9 mouse cellular contexts compared by ENCODE assay signal in genomic region chr19:43487429-43487828, GRCm38 (mm10). TPM values are rescaled to one million over a fixed set of nuclear protein-coding genes. Genes with fewer than 3 reads are reported as not detected.
DNase-seq lines count a peak whose midpoint lies in the region; TF ChIP-seq lines count a peak whose summit lies in the region.
"Had no signal": no experiment of that assay in that cellular context is flagged by ENCODE, and none has a peak within 500 bp of the region (broad histone marks: within the 10 kb centered on the region; RNA-seq: fewer than 3 reads in every experiment).

No protein-coding gene starts in this region.

- intact Hi-C loops in heart, postnatal 10 days (cut with DNase I) = no loop called here
- intact Hi-C loops in gastrocnemius, postnatal 14 days (cut with DNase I; ENCODE audit: low total_unique reads) = no loop called here

- no peaks in the 10 kb centered on the region for H3K36me3 ChIP-seq in thymus, adult 2 months (ENCODE audit: control insufficient read depth, insufficient read depth, low read length)

- DNase-seq in heart, postnatal 10 days = peak; percentile 55 to 69
- no peak for DNase-seq in heart, adult 11 months
- peak; percentile 32 for DNase-seq in thymus, adult 2 months
- DNase-seq in thymus, adult 18-20 months = no peak
- DNase-seq in embryo, embryonic 11.5 days (ENCODE audit: low read depth, low spot score) = peak; percentile 26
- DNase-seq in retina, postnatal 7 days (ENCODE audit: low read depth, low spot score) = peak; percentile 31
- DNase-seq in testis, postnatal 10 days (ENCODE audit: low spot score) = no peak
- DNase-seq in gastrocnemius, postnatal 14 days = no peak

- no peak for TF ChIP-seq POLR2A in thymus, adult 2 months (IDR thresholded peaks at IDR 0.05; ENCODE audit: control insufficient read depth, extremely low read depth, insufficient read depth, low read length, poor library complexity)

- H3K4me3 ChIP-seq in thymus, adult 2 months (ENCODE audit: control insufficient read depth, insufficient read depth, low read length) = no peak overlapping the region

- 55% methylated on average over 3 of the region's 3 CpGs for WGBS in thymus, adult 2 months

- no peak for TF ChIP-seq CTCF in thymus, adult 2 months (IDR thresholded peaks at IDR 0.05; ENCODE audit: borderline replicate concordance, control insufficient read depth, extremely low read depth, insufficient read depth, low read length, poor library complexity)

- H3K27me3 ChIP-seq in thymus, adult 2 months (ENCODE audit: control insufficient read depth, insufficient read depth, low read length) = no peaks in the 10 kb centered on the region

- H3K27ac ChIP-seq in thymus, adult 2 months (ENCODE audit: control insufficient read depth, insufficient read depth, low read length) = no peak overlapping the region

- H3K4me1 ChIP-seq in thymus, adult 2 months (replicated peaks; ENCODE audit: control insufficient read depth, insufficient read depth, low read length) = no peaks in the 10 kb centered on the region

RNA-seq across cellular contexts. Expression of gene Got1, which starts 37.0 kb away (rescaled TPM):
- total RNA-seq in heart, postnatal 10 days (2021) = 100 to 1,000 TPM; 438 to 489 TPM
- polyA plus RNA-seq in thymus, adult 2 months (2012; rRNA removed) = 27.8 and 41.4 TPM in 2 replicates
- 100 to 1,000 TPM; 223 to 303 TPM for total RNA-seq in gastrocnemius, postnatal 14 days (2021)

RNA-seq across cellular contexts. Expression of gene Cnnm1, which starts 47.2 kb away (rescaled TPM):
- under 1 TPM; 0.05 to 0.37 TPM for total RNA-seq in heart, postnatal 10 days (2021)
- polyA plus RNA-seq in thymus, adult 2 months (2012; rRNA removed) = 2.4 and 2.9 TPM in 2 replicates
- total RNA-seq in gastrocnemius, postnatal 14 days (2021) = under 1 TPM; 0.12 to 0.18 TPM
- total RNA-seq: neutrophil, adult 5-6 weeks had no signal

Comparison
In these comparisons a context has a peak if more than half of its experiments do, and no peak if none do; other contexts are left out.
1. DNase-seq: peak in heart, postnatal 10 days (2 of 2), thymus, adult 2 months (single experiment), embryo, embryonic 11.5 days (single experiment) and retina, postnatal 7 days (single experiment); none in heart, adult 11 months (single experiment), thymus, adult 18-20 months (0 of 2), testis, postnatal 10 days (single experiment) and gastrocnemius, postnatal 14 days (single experiment).